17 mouse cellular contexts compared by ENCODE assay signal in the genomic region with DNA sequence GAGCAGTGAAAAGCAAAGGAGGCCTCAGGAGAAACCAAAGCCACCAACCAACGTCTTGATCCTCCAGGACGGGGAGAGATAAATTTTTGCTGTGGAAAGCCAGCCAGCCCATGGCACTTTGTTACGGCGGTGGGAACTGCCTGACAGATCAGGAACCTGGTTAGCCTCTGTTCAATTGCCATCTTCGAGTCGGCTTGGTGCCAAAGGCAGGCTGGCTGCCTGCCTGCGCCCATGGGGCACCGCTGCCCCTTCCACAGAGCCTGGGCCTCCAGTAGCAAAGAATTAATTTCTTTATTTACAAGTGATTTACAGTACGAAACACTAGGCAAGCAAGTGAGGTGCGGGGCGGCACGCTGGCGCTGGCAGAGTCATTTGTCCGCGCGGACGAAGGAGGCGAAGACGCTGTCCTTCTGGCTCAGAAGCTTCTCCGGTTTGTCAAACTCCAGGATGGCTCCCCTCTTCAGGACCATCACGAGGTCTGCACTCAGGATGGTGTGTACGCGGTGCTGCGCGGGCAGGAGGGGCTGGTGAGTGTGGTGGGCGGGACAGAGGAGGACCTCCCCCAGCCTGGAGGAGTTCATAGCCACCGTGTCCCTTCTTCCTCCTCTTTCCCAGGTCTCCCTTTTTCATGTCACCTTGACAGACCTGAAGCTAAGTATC. TPM values are rescaled to one million over a fixed set of nuclear protein-coding genes. Genes with fewer than 3 reads are reported as not detected.
DNase-seq lines count a peak whose midpoint lies in the region; ATAC-seq and TF ChIP-seq lines count a peak whose summit lies in the region.
"Had no signal": no experiment of that assay in that cellular context is flagged by ENCODE, and none has a peak within 500 bp of the region (broad histone marks: within the 10 kb centered on the region; RNA-seq: fewer than 3 reads in every experiment).

No protein-coding gene starts in this region.

- H3K9ac ChIP-seq in heart, postnatal 0 days (replicated peaks; ENCODE audit: low read depth, low read length) = no peak overlapping the region; the same call in 1 of the 2 replicates
- no peak overlapping the region for H3K9ac ChIP-seq in heart, embryonic 12.5 days
- H3K9ac ChIP-seq in midbrain, embryonic 14.5 days (replicated peaks; ENCODE audit: low read length) = no peak overlapping the region
- no peak overlapping the region for H3K9ac ChIP-seq in midbrain, embryonic 13.5 days (replicated peaks)
- 0 out of 2 replicates have a peak overlapping the region, but pooled peaks have one; percentile 8 for H3K9ac ChIP-seq in limb, embryonic 13.5 days
- H3K9ac ChIP-seq: intestine, embryonic 15.5 days; liver, embryonic 13.5 days had no signal

- 67% methylated on average over 27 of the region's 27 CpGs for WGBS in heart, postnatal 0 days
- 80% methylated on average over 27 of the region's 27 CpGs for WGBS in heart, embryonic 12.5 days
- 85% methylated on average over 27 of the region's 27 CpGs for WGBS in midbrain, embryonic 14.5 days
- 85% methylated on average over 27 of the region's 27 CpGs for WGBS in midbrain, embryonic 13.5 days
- 84% methylated on average over 27 of the region's 27 CpGs for WGBS in limb, embryonic 13.5 days
- WGBS in embryonic facial prominence, embryonic 10.5 days = 83% methylated on average over 27 of the region's 27 CpGs

- peaks cover 10% of the 10 kb centered on the region for H3K4me1 ChIP-seq in heart, postnatal 0 days (ENCODE audit: control insufficient read depth, insufficient read depth)
- peaks cover 7% of the 10 kb centered on the region for H3K4me1 ChIP-seq in heart, embryonic 12.5 days (replicated peaks)
- peaks cover 5% of the 10 kb centered on the region; the same call in 1 of the 2 replicates for H3K4me1 ChIP-seq in midbrain, embryonic 14.5 days (ENCODE audit: control insufficient read depth, insufficient read depth, low read length)
- peaks cover 19% of the 10 kb centered on the region for H3K4me1 ChIP-seq in midbrain, embryonic 13.5 days (replicated peaks)
- H3K4me1 ChIP-seq in limb, embryonic 13.5 days = no peaks in the 10 kb centered on the region
- peaks cover 10% of the 10 kb centered on the region for H3K4me1 ChIP-seq in embryonic facial prominence, embryonic 10.5 days
- H3K4me1 ChIP-seq: intestine, embryonic 15.5 days had no signal

- peak overlapping the region; percentile 14 for H3K27ac ChIP-seq in heart, postnatal 0 days (ENCODE audit: low read depth)
- no peak overlapping the region for H3K27ac ChIP-seq in heart, embryonic 12.5 days (ENCODE audit: poor library complexity, severe bottlenecking)
- 0 out of 2 replicates have a peak overlapping the region, but pooled peaks have one; percentile 3 for H3K27ac ChIP-seq in midbrain, embryonic 14.5 days (replicated peaks; ENCODE audit: low read depth, low read length)
- H3K27ac ChIP-seq in midbrain, embryonic 13.5 days = no peak overlapping the region
- no peak overlapping the region for H3K27ac ChIP-seq in limb, embryonic 13.5 days
- H3K27ac ChIP-seq in embryonic facial prominence, embryonic 10.5 days (replicated peaks) = no peak overlapping the region
- H3K27ac ChIP-seq: heart, embryonic 10.5 days; intestine, embryonic 15.5 days; liver, embryonic 13.5 days had no signal

- no peaks in the 10 kb centered on the region for H3K27me3 ChIP-seq in heart, postnatal 0 days (ENCODE audit: control insufficient read depth, insufficient read depth, low read length)
- peaks cover 28% of the 10 kb centered on the region for H3K27me3 ChIP-seq in heart, embryonic 12.5 days (replicated peaks)
- no peaks in the 10 kb centered on the region for H3K27me3 ChIP-seq in midbrain, embryonic 14.5 days (ENCODE audit: control insufficient read depth, insufficient read depth, low read length)
- peaks cover 6% of the 10 kb centered on the region for H3K27me3 ChIP-seq in midbrain, embryonic 13.5 days
- peaks cover 21% of the 10 kb centered on the region for H3K27me3 ChIP-seq in limb, embryonic 13.5 days
- peaks cover 13% of the 10 kb centered on the region for H3K27me3 ChIP-seq in embryonic facial prominence, embryonic 10.5 days (replicated peaks; ENCODE audit: low read depth, poor library complexity, severe bottlenecking)

- no peak for TF ChIP-seq CTCF in heart, postnatal 0 days (IDR thresholded peaks at IDR 0.05; ENCODE audit: low read depth)

- H3K4me3 ChIP-seq in heart, postnatal 0 days (ENCODE audit: low read depth, low read length) = no peak overlapping the region
- H3K4me3 ChIP-seq in heart, embryonic 12.5 days = no peak overlapping the region
- no peak overlapping the region for H3K4me3 ChIP-seq in midbrain, embryonic 14.5 days (replicated peaks; ENCODE audit: low read depth, low read length)
- H3K4me3 ChIP-seq in midbrain, embryonic 13.5 days (replicated peaks) = no peak overlapping the region
- H3K4me3 ChIP-seq in limb, embryonic 13.5 days = no peak overlapping the region
- H3K4me3 ChIP-seq in embryonic facial prominence, embryonic 10.5 days = no peak overlapping the region
- H3K4me3 ChIP-seq: erythroblast, embryonic 14.5 days; heart, embryonic 10.5 days; intestine, embryonic 15.5 days; liver, embryonic 13.5 days had no signal

- TF ChIP-seq EP300 in heart, postnatal 0 days (IDR thresholded peaks at IDR 0.05; ENCODE audit: low read depth) = no peak

- no peaks in the 10 kb centered on the region for H3K9me3 ChIP-seq in heart, postnatal 0 days (replicated peaks; ENCODE audit: control insufficient read depth, low read length)
- H3K9me3 ChIP-seq in heart, embryonic 12.5 days (replicated peaks) = no peaks in the 10 kb centered on the region
- no peaks in the 10 kb centered on the region for H3K9me3 ChIP-seq in midbrain, embryonic 14.5 days (ENCODE audit: control insufficient read depth, low read length)
- H3K9me3 ChIP-seq in midbrain, embryonic 13.5 days = no peaks in the 10 kb centered on the region
- no peaks in the 10 kb centered on the region for H3K9me3 ChIP-seq in limb, embryonic 13.5 days
- H3K9me3 ChIP-seq in embryonic facial prominence, embryonic 10.5 days = no peaks in the 10 kb centered on the region
- H3K9me3 ChIP-seq: heart, embryonic 10.5 days; intestine, embryonic 15.5 days; liver, embryonic 13.5 days had no signal

- no peak for ATAC-seq in heart, postnatal 0 days (ENCODE audit: insufficient read depth, low read depth)
- ATAC-seq in heart, embryonic 12.5 days (ENCODE audit: insufficient number of reproducible peaks, low FRiP score) = no peak
- ATAC-seq in midbrain, embryonic 14.5 days (ENCODE audit: low FRiP score, low TSS enrichment) = no peak
- no peak for ATAC-seq in midbrain, embryonic 13.5 days
- no peak for ATAC-seq in limb, embryonic 13.5 days (ENCODE audit: low FRiP score, low read depth)
- ATAC-seq: intestine, embryonic 15.5 days had no signal

- no peak overlapping the region for H3K4me2 ChIP-seq in heart, postnatal 0 days (ENCODE audit: low read depth, low read length)
- H3K4me2 ChIP-seq in heart, embryonic 12.5 days = no peak overlapping the region
- H3K4me2 ChIP-seq in midbrain, embryonic 14.5 days (ENCODE audit: low read length) = no peak overlapping the region
- H3K4me2 ChIP-seq in midbrain, embryonic 13.5 days (replicated peaks) = no peak overlapping the region
- no peak overlapping the region for H3K4me2 ChIP-seq in limb, embryonic 13.5 days (replicated peaks)
- H3K4me2 ChIP-seq: intestine, embryonic 15.5 days; liver, embryonic 13.5 days had no signal

- H3K36me3 ChIP-seq in heart, postnatal 0 days (replicated peaks; ENCODE audit: control insufficient read depth, insufficient read depth, low read length) = 0 out of 2 replicates have a peak, but pooled peaks cover 5% of the 10 kb centered on the region
- H3K36me3 ChIP-seq in heart, embryonic 12.5 days = no peaks in the 10 kb centered on the region
- no peaks in the 10 kb centered on the region for H3K36me3 ChIP-seq in midbrain, embryonic 14.5 days (ENCODE audit: control insufficient read depth, insufficient read depth, low read length)
- no peaks in the 10 kb centered on the region for H3K36me3 ChIP-seq in midbrain, embryonic 13.5 days
- no peaks in the 10 kb centered on the region for H3K36me3 ChIP-seq in limb, embryonic 13.5 days
- H3K36me3 ChIP-seq in embryonic facial prominence, embryonic 10.5 days (replicated peaks) = no peaks in the 10 kb centered on the region
- H3K36me3 ChIP-seq: heart, embryonic 10.5 days; intestine, embryonic 15.5 days; liver, embryonic 13.5 days had no signal

- no peak for DNase-seq in heart, postnatal 0 days (ENCODE audit: low spot score)
- peak; percentile 51 for DNase-seq in midbrain, embryonic 14.5 days
- peak; percentile 78 for DNase-seq in cerebellum, adult 9-10 months
- no peak for DNase-seq in embryonic facial prominence, embryonic 10.5 days (ENCODE audit: low spot score)
- DNase-seq in frontal cortex, postnatal 25 days (ENCODE audit: low spot score in 2 of 2) = no peak
- DNase-seq: embryo, embryonic 11 days; kidney, postnatal 14 days; liver, embryonic 13.5 days; thymus, postnatal 4 days had no signal

RNA-seq across cellular contexts. Expression of a gene that starts 3.8 kb away (rescaled TPM):
- 72.0 and 103 TPM in 2 replicates for total RNA-seq in heart, postnatal 0 days (2014; rRNA removed; ENCODE audit: low replicate concordance)
- polyA plus RNA-seq in heart, postnatal 0 days (2015; fragmentation: Nextera tagmentation; extraction: Ambion mirVana) = 14.4 and 14.6 TPM in 2 replicates
- polyA plus RNA-seq in heart, embryonic 12.5 days (2016; fragmentation: Nextera tagmentation; extraction: Ambion mirVana) = 6.3 and 7.6 TPM in 2 replicates
- 1.6 and 2.0 TPM in 2 replicates for polyA plus RNA-seq in midbrain, embryonic 14.5 days (2014; fragmentation: Nextera tagmentation; extraction: Ambion mirVana)
- 1.1 and 1.5 TPM in 2 replicates for polyA plus RNA-seq in midbrain, embryonic 13.5 days (2015; fragmentation: Nextera tagmentation; extraction: Ambion mirVana)
- 0.18 and 0.23 TPM in 2 replicates for polyA plus RNA-seq in limb, embryonic 13.5 days (2015; fragmentation: Nextera tagmentation; extraction: Ambion mirVana)
- 0.09 and 0.13 TPM in 2 replicates for polyA plus RNA-seq in embryonic facial prominence, embryonic 10.5 days (2016; fragmentation: Nextera tagmentation; extraction: Ambion mirVana)
- total RNA-seq: MEL; monocyte, adult 5-6 weeks had no signal
- polyA plus RNA-seq: liver, embryonic 13.5 days had no signal

Comparison
In these comparisons a context has a peak if more than half of its experiments do, and no peak if none do; other contexts are left out.
1. H3K27ac ChIP-seq: peak in heart, postnatal 0 days (single experiment) and midbrain, embryonic 14.5 days (single experiment); none in heart, embryonic 12.5 days (single experiment), midbrain, embryonic 13.5 days (single experiment), limb, embryonic 13.5 days (single experiment) and embryonic facial prominence, embryonic 10.5 days (single experiment).
2. DNase-seq: peak in midbrain, embryonic 14.5 days (single experiment) and cerebellum, adult 9-10 months (single experiment); none in heart, postnatal 0 days (single experiment), embryonic facial prominence, embryonic 10.5 days (single experiment) and frontal cortex, postnatal 25 days (0 of 2).